Mouse (Mus musculus): ENCODE results near the gene Plin4. TPM values are rescaled to one million over a fixed set of nuclear protein-coding genes. Genes with fewer than 3 reads are reported as not detected.

Gene Plin4
- total and polyA plus RNA-seq, 3 experiments, result 0.04 TPM; not detected in 1

GRCm38 (mm10) chr17:56092312-56092711 is 17.3 kb downstream of the Plin4 start:
- H3K4me1 ChIP-seq (ENCODE audit: control insufficient read depth in 1 of 2, insufficient read depth in 2 of 2), result no peaks in the 10 kb centered on the region
- H3K4me3 ChIP-seq (replicated peaks in 1 of 3; ENCODE audit: low read depth in 2 of 3, low read length in 2 of 3, poor library complexity in 1 of 3), result no peak overlapping the region
- TF ChIP-seq ZNF384 (IDR thresholded peaks at IDR 0.05; ENCODE audit: low read depth, low read length), result peak; percentile 96
- no peak for TF ChIP-seq ZKSCAN1 (IDR thresholded peaks at IDR 0.05; ENCODE audit: borderline replicate concordance, low read depth, low read length)
- no peak for TF ChIP-seq CHD1 (IDR thresholded peaks at IDR 0.05; ENCODE audit: low read depth, low read length)
- TF ChIP-seq KAT2A (IDR thresholded peaks at IDR 0.05; ENCODE audit: insufficient replicate concordance, low read length), result no peak
- H3K9me3 ChIP-seq (replicated peaks; ENCODE audit: low read length), result no peaks in the 10 kb centered on the region
- DNase-seq (ENCODE audit: extremely low read depth), result no peak
- dilution Hi-C loops (cut with MboI; ENCODE audit: extremely low pct_ligation_motif_present, extremely low pct_unique_long_range_greater_than_20kb, low sequenced_read_pairs) (no loop called here), in situ Hi-C loops (cut with MboI; ENCODE audit: low pct_ligation_motif_present, low pct_unique_long_range_greater_than_20kb, low sequenced_read_pairs) (no loop called here)
- no peak overlapping the region for H3K27ac ChIP-seq (ENCODE audit: insufficient read depth, low read depth)
- peaks cover 53 to 83% of the 10 kb centered on the region in 2 experiments for H3K36me3 ChIP-seq (replicated peaks in 1 of 2; ENCODE audit: control insufficient read depth in 1 of 2, insufficient read depth in 1 of 2, low read length in 1 of 2)
- no peak overlapping the region for H3K9ac ChIP-seq (ENCODE audit: insufficient read depth, low read depth)
- no peak overlapping the region for H3K4me2 ChIP-seq (ENCODE audit: insufficient read depth, low read depth, poor library complexity, severe bottlenecking)
- no peaks in the 10 kb centered on the region for H3K79me2 ChIP-seq (replicated peaks; ENCODE audit: control insufficient read depth, extremely low read depth, insufficient read depth, poor library complexity, severe bottlenecking)
- no peaks in the 10 kb centered on the region for H3K27me3 ChIP-seq (replicated peaks)

- in situ Hi-C loops (cut with MboI; ENCODE audit: low pct_ligation_motif_present, low pct_unique_long_range_greater_than_20kb, low sequenced_read_pairs) (loop anchor here (5.0 kb wide), 1 partner anchor 36 kb away; the partner anchor contains the start of gene Plin5), dilution Hi-C loops (cut with MboI; ENCODE audit: extremely low pct_ligation_motif_present, extremely low pct_unique_long_range_greater_than_20kb, low sequenced_read_pairs) (no loop called here)
- 0 out of 2 replicates have a peak, but pooled peaks have one; percentile 24 for TF ChIP-seq POLR2AphosphoS2 (IDR thresholded peaks at IDR 0.05; ENCODE audit: low read depth, low read length)
- peak; percentile 94 for TF ChIP-seq CHD2 (IDR thresholded peaks at IDR 0.05; ENCODE audit: low read length)
- TF ChIP-seq HCFC1 (IDR thresholded peaks at IDR 0.05; ENCODE audit: low read depth, low read length), result peak; percentile 81
- peak; percentile 34; the same call in 1 of the 2 replicates for TF ChIP-seq SIN3A (IDR thresholded peaks at IDR 0.05; ENCODE audit: low read length)
- TF ChIP-seq NELFE (IDR thresholded peaks at IDR 0.05; ENCODE audit: low read depth, low read length), result peak; percentile 55
- no peak for TF ChIP-seq UBTF (IDR thresholded peaks at IDR 0.05; ENCODE audit: low read depth, low read length)
- TF ChIP-seq POLR2A (IDR thresholded peaks at IDR 0.05; ENCODE audit: low read depth, low read length), result peak; percentile 71
- TF ChIP-seq MAX (IDR thresholded peaks at IDR 0.05; ENCODE audit: low read length), result no peak
- TF ChIP-seq TBP (conservative IDR thresholded peaks at IDR 0.05; ENCODE audit: low read depth, low read length), result peak; percentile 72; the same call in 1 of the 2 replicates
- TF ChIP-seq JUN (IDR thresholded peaks at IDR 0.05; ENCODE audit: insufficient read depth, low read depth, low read length), result no peak
- TF ChIP-seq KAT2A (IDR thresholded peaks at IDR 0.05; ENCODE audit: insufficient replicate concordance, low read length), result 0 out of 2 replicates have a peak, but pooled peaks have one; percentile 67
- TF ChIP-seq USF1 (IDR thresholded peaks at IDR 0.05; ENCODE audit: low read depth, low read length), result no peak
- TF ChIP-seq ELF1 (IDR thresholded peaks at IDR 0.05; ENCODE audit: low read depth, low read length), result peak; percentile 93
- no peak for TF ChIP-seq USF2 (conservative IDR thresholded peaks at IDR 0.05; ENCODE audit: low read depth, low read length)
- no peaks in the 10 kb centered on the region for H3K27me3 ChIP-seq (replicated peaks)
- peak overlapping the region; percentile 49 for H3K4me2 ChIP-seq (ENCODE audit: insufficient read depth, low read depth, poor library complexity, severe bottlenecking)
- H3K27ac ChIP-seq (ENCODE audit: insufficient read depth, low read depth), result 0 out of 2 replicates have a peak overlapping the region, but pooled peaks have one; percentile 8
- peaks cover 11 to 35% of the 10 kb centered on the region in 2 experiments for H3K36me3 ChIP-seq (replicated peaks in 1 of 2; ENCODE audit: control insufficient read depth in 1 of 2, insufficient read depth in 1 of 2, low read length in 1 of 2)
- peak overlapping the region; percentile 71 to 94 (median 90) for H3K4me3 ChIP-seq (replicated peaks in 1 of 3; ENCODE audit: low read depth in 2 of 3, low read length in 2 of 3, poor library complexity in 1 of 3)
- H3K9ac ChIP-seq (ENCODE audit: insufficient read depth, low read depth), result peak overlapping the region; percentile 89
- peak; percentile 93 for DNase-seq (ENCODE audit: extremely low read depth)
- H3K79me2 ChIP-seq (replicated peaks; ENCODE audit: control insufficient read depth, extremely low read depth, insufficient read depth, poor library complexity, severe bottlenecking), result peaks cover 20% of the 10 kb centered on the region
- no peaks in the 10 kb centered on the region for H3K9me3 ChIP-seq (replicated peaks; ENCODE audit: low read length)
- peaks cover 0 to 34% of the 10 kb centered on the region in 2 experiments; a peak in 3 of 4 replicates for H3K4me1 ChIP-seq (ENCODE audit: control insufficient read depth in 1 of 2, insufficient read depth in 2 of 2)
Observed at GRCm38 (mm10) chr17:56080781-56081585, 28.6 kb downstream of the Plin4 start.
